Mouse (Mus musculus) kidney, postnatal 10 days (tissue): ENCODE results near the gene Atxn7l2.
A peak's percentile ranks its signal among the peaks of the same experiment; 100 is the strongest.

Experiments
- DNase-seq: peaks from one replicate; pipeline ENCODE4 v3.0.0; 2021; ENCODE audit warnings: mixed read lengths

Atxn7l2 gene

GRCm38 (mm10) chr3:108204470-108204869 lies 6.3 kb downstream of the Atxn7l2 start:
- DNase-seq: no peak

- DNase-seq: peak; percentile 91
These were observed 7.0 kb downstream of the Atxn7l2 start for GRCm38 (mm10) chr3:108203621-108204325.

- no peak for DNase-seq
These were observed 7.5 kb downstream of the Atxn7l2 start for GRCm38 (mm10) chr3:108203212-108203611.

GRCm38 (mm10) chr3:108202506-108202905 lies 8.2 kb downstream of the Atxn7l2 start:
- no peak for DNase-seq

GRCm38 (mm10) chr3:108200329-108201323 lies 10.1 kb downstream of the Atxn7l2 start, which contains the start of gene Cyb561d1:
Cyb561d1 (minus strand) TSS chr3:108201212.
- peak; percentile 97 for DNase-seq

GRCm38 (mm10) chr3:108199231-108199630 lies 11.5 kb downstream of the Atxn7l2 start:
- DNase-seq: no peak

- DNase-seq: peak; percentile 73
These were observed 13.7 kb downstream of the Atxn7l2 start for GRCm38 (mm10) chr3:108197066-108197497.

GRCm38 (mm10) chr3:108195941-108196590 lies 14.7 kb downstream of the Atxn7l2 start:
- no peak for DNase-seq

GRCm38 (mm10) chr3:108195287-108195686 lies 15.4 kb downstream of the Atxn7l2 start:
- no peak for DNase-seq

- DNase-seq: no peak
These were observed 17.0 kb downstream of the Atxn7l2 start for GRCm38 (mm10) chr3:108193686-108194085.

GRCm38 (mm10) chr3:108189897-108190296 lies 20.8 kb downstream of the Atxn7l2 start:
- DNase-seq: no peak

GRCm38 (mm10) chr3:108188716-108189490 lies 21.8 kb downstream of the Atxn7l2 start:
- DNase-seq: no peak

GRCm38 (mm10) chr3:108187111-108187795 lies 23.5 kb downstream of the Atxn7l2 start:
- DNase-seq: no peak

GRCm38 (mm10) chr3:108186098-108187047 lies 24.4 kb downstream of the Atxn7l2 start, which contains the start of gene Amigo1:
Amigo1 (plus strand) TSS chr3:108186335.
- DNase-seq: peak; percentile 79

- DNase-seq: no peak
These were observed 25.2 kb downstream of the Atxn7l2 start for GRCm38 (mm10) chr3:108185460-108186097.

GRCm38 (mm10) chr3:108184742-108185141 lies 26.0 kb downstream of the Atxn7l2 start:
- no peak for DNase-seq

- no peak for DNase-seq
These were observed 30.2 kb downstream of the Atxn7l2 start for GRCm38 (mm10) chr3:108180514-108180913.

GRCm38 (mm10) chr3:108178756-108179715 lies 31.7 kb downstream of the Atxn7l2 start:
- DNase-seq: peak; percentile 77
